Mouse (Mus musculus) right cerebral cortex, postnatal 10 days (tissue): ENCODE measurements around the gene Lman2l.

Experiments
- DNase-seq, 2 experiments: peaks; one replicate each; pipeline ENCODE4 v3.0.0; 2021; ENCODE audit warnings: low spot score in 2 of 2

Gene Lman2l

GRCm38 (mm10) chr1:36444471-36445464 lies at the start of gene Lman2l:
Lman2l (minus strand) TSS chr1:36445271.
- DNase-seq = peak; percentile 99

GRCm38 (mm10) chr1:36493299-36493698 lies 48.2 kb upstream of the Lman2l start:
- no peak for DNase-seq

GRCm38 (mm10) chr1:36492416-36493139 lies 47.5 kb upstream of the Lman2l start:
- no peak for DNase-seq

- DNase-seq = no peak
Measured at GRCm38 (mm10) chr1:36489661-36490060, 44.6 kb upstream of the Lman2l start.

- DNase-seq = no peak
Measured at GRCm38 (mm10) chr1:36487111-36487510, 42.0 kb upstream of the Lman2l start.

GRCm38 (mm10) chr1:36485080-36485479 lies 40.0 kb upstream of the Lman2l start:
- DNase-seq = no peak

GRCm38 (mm10) chr1:36483825-36484224 lies 38.8 kb upstream of the Lman2l start:
- DNase-seq = no peak

GRCm38 (mm10) chr1:36479903-36480899 lies 35.1 kb upstream of the Lman2l start:
- no peak for DNase-seq

- peak in 1 of 2 experiments; percentile 49 for DNase-seq
Measured at GRCm38 (mm10) chr1:36478343-36478795, 33.3 kb upstream of the Lman2l start.

GRCm38 (mm10) chr1:36476426-36476825 lies 31.4 kb upstream of the Lman2l start:
- no peak for DNase-seq

GRCm38 (mm10) chr1:36475480-36476110 lies 30.5 kb upstream of the Lman2l start:
- no peak for DNase-seq

- DNase-seq = peak in 1 of 2 experiments; percentile 44
Measured at GRCm38 (mm10) chr1:36474646-36475045, 29.6 kb upstream of the Lman2l start.

- peak in 1 of 2 experiments; percentile 33 for DNase-seq
Measured at GRCm38 (mm10) chr1:36473211-36473780, 28.2 kb upstream of the Lman2l start.

GRCm38 (mm10) chr1:36472106-36472440 lies 27.0 kb upstream of the Lman2l start:
- DNase-seq = no peak

GRCm38 (mm10) chr1:36471181-36472105 lies 26.4 kb upstream of the Lman2l start, which contains the start of gene Cnnm4:
Cnnm4 (plus strand) TSS chr1:36471620.
- peak; percentile 89 to 92 for DNase-seq

GRCm38 (mm10) chr1:36469811-36470444 lies 24.9 kb upstream of the Lman2l start:
- no peak for DNase-seq

- DNase-seq = no peak
Measured at GRCm38 (mm10) chr1:36467446-36467845, 22.4 kb upstream of the Lman2l start.

GRCm38 (mm10) chr1:36465641-36466160 lies 20.6 kb upstream of the Lman2l start:
- DNase-seq = no peak

- no peak for DNase-seq
Measured at GRCm38 (mm10) chr1:36461829-36462228, 16.8 kb upstream of the Lman2l start.
